Mouse (Mus musculus) lung, postnatal 0 days (tissue): ENCODE results near the gene Adk.

Experiments
- CTCF ChIP-seq: IDR thresholded peaks from 2 replicates; pipeline ENCODE4 v1.5.1; 2016; ENCODE audit warnings: antibody characterized with exemption, mild to moderate bottlenecking
- EP300 ChIP-seq: IDR thresholded peaks from 2 replicates; pipeline ENCODE4 v1.6.1; 2016; ENCODE audit warnings: antibody characterized with exemption, mild to moderate bottlenecking, control low read depth

- TF ChIP-seq CTCF (no peak), EP300 (no peak)
Observed at GRCm38 (mm10) chr14:21433415-21433814, 381.0 kb downstream of the Adk start.
